Mouse (Mus musculus): Measurements from ENCODE around the gene Lrmda. TPM values are rescaled to one million over a fixed set of nuclear protein-coding genes. Genes with fewer than 3 reads are reported as not detected.

Gene Lrmda
- polyA plus RNA-seq, 1 experiment: 0.51 TPM

GRCm38 (mm10) chr14:22145863-22146262, 126.4 kb downstream of the Lrmda start:
- no peak overlapping the region for H3K27ac ChIP-seq (ENCODE audit: control insufficient read depth, insufficient read depth, low read length)
- TF ChIP-seq POLR2A (IDR thresholded peaks at IDR 0.05; ENCODE audit: control insufficient read depth, extremely low read depth, insufficient read depth, low read length, poor library complexity) (no peak), CTCF (IDR thresholded peaks at IDR 0.05; ENCODE audit: borderline replicate concordance, control insufficient read depth, extremely low read depth, insufficient read depth, low read length, poor library complexity) (no peak)
- no peak overlapping the region for H3K4me3 ChIP-seq (ENCODE audit: control insufficient read depth, insufficient read depth, low read length)
- WGBS: 83% methylated on average over 4 of the region's 4 CpGs
- DNase-seq: no peak
- H3K4me1 ChIP-seq (replicated peaks; ENCODE audit: control insufficient read depth, insufficient read depth, low read length): no peaks in the 10 kb centered on the region
- H3K27me3 ChIP-seq (ENCODE audit: control insufficient read depth, insufficient read depth, low read length): no peaks in the 10 kb centered on the region
- no peaks in the 10 kb centered on the region for H3K36me3 ChIP-seq (ENCODE audit: control insufficient read depth, insufficient read depth, low read length)

GRCm38 (mm10) chr14:22146508-22147044, 127.1 kb downstream of the Lrmda start:
- H3K4me3 ChIP-seq (ENCODE audit: control insufficient read depth, insufficient read depth, low read length): no peak overlapping the region
- no peak overlapping the region for H3K27ac ChIP-seq (ENCODE audit: control insufficient read depth, insufficient read depth, low read length)
- no peak for TF ChIP-seq CTCF (IDR thresholded peaks at IDR 0.05; ENCODE audit: borderline replicate concordance, control insufficient read depth, extremely low read depth, insufficient read depth, low read length, poor library complexity)
- no peak for TF ChIP-seq POLR2A (IDR thresholded peaks at IDR 0.05; ENCODE audit: control insufficient read depth, extremely low read depth, insufficient read depth, low read length, poor library complexity)
- no peaks in the 10 kb centered on the region for H3K4me1 ChIP-seq (replicated peaks; ENCODE audit: control insufficient read depth, insufficient read depth, low read length)
- H3K36me3 ChIP-seq (ENCODE audit: control insufficient read depth, insufficient read depth, low read length): no peaks in the 10 kb centered on the region
- WGBS: 95% methylated on average over 12 of the region's 12 CpGs
- DNase-seq: no peak
- no peaks in the 10 kb centered on the region for H3K27me3 ChIP-seq (ENCODE audit: control insufficient read depth, insufficient read depth, low read length)

GRCm38 (mm10) chr14:22147341-22148024, 128.0 kb downstream of the Lrmda start:
- Histone ChIP-seq H3K4me1 (replicated peaks; ENCODE audit: control insufficient read depth, insufficient read depth, low read length) (no peaks in the 10 kb centered on the region), H3K27me3 (ENCODE audit: control insufficient read depth, insufficient read depth, low read length) (no peaks in the 10 kb centered on the region), H3K36me3 (ENCODE audit: control insufficient read depth, insufficient read depth, low read length) (no peaks in the 10 kb centered on the region), H3K27ac (ENCODE audit: control insufficient read depth, insufficient read depth, low read length) (no peak overlapping the region), H3K4me3 (ENCODE audit: control insufficient read depth, insufficient read depth, low read length) (no peak overlapping the region)
- no peak for DNase-seq
- TF ChIP-seq CTCF (IDR thresholded peaks at IDR 0.05; ENCODE audit: borderline replicate concordance, control insufficient read depth, extremely low read depth, insufficient read depth, low read length, poor library complexity): no peak
- no peak for TF ChIP-seq POLR2A (IDR thresholded peaks at IDR 0.05; ENCODE audit: control insufficient read depth, extremely low read depth, insufficient read depth, low read length, poor library complexity)
- WGBS: 86% methylated on average over 4 of the region's 4 CpGs

GRCm38 (mm10) chr14:22152701-22153100, 133.2 kb downstream of the Lrmda start:
- Histone ChIP-seq H3K36me3 (ENCODE audit: control insufficient read depth, insufficient read depth, low read length) (no peaks in the 10 kb centered on the region), H3K4me1 (replicated peaks; ENCODE audit: control insufficient read depth, insufficient read depth, low read length) (no peaks in the 10 kb centered on the region), H3K27me3 (ENCODE audit: control insufficient read depth, insufficient read depth, low read length) (no peaks in the 10 kb centered on the region), H3K27ac (ENCODE audit: control insufficient read depth, insufficient read depth, low read length) (no peak overlapping the region), H3K4me3 (ENCODE audit: control insufficient read depth, insufficient read depth, low read length) (no peak overlapping the region)
- no peak for TF ChIP-seq POLR2A (IDR thresholded peaks at IDR 0.05; ENCODE audit: control insufficient read depth, extremely low read depth, insufficient read depth, low read length, poor library complexity)
- TF ChIP-seq CTCF (IDR thresholded peaks at IDR 0.05; ENCODE audit: borderline replicate concordance, control insufficient read depth, extremely low read depth, insufficient read depth, low read length, poor library complexity): no peak
- WGBS: 95% methylated on average over 13 of the region's 13 CpGs
- DNase-seq: no peak

GRCm38 (mm10) chr14:22154096-22154495, 134.6 kb downstream of the Lrmda start:
- Histone ChIP-seq H3K4me1 (replicated peaks; ENCODE audit: control insufficient read depth, insufficient read depth, low read length) (no peaks in the 10 kb centered on the region), H3K4me3 (ENCODE audit: control insufficient read depth, insufficient read depth, low read length) (no peak overlapping the region), H3K36me3 (ENCODE audit: control insufficient read depth, insufficient read depth, low read length) (no peaks in the 10 kb centered on the region), H3K27me3 (ENCODE audit: control insufficient read depth, insufficient read depth, low read length) (no peaks in the 10 kb centered on the region), H3K27ac (ENCODE audit: control insufficient read depth, insufficient read depth, low read length) (no peak overlapping the region)
- TF ChIP-seq POLR2A (IDR thresholded peaks at IDR 0.05; ENCODE audit: control insufficient read depth, extremely low read depth, insufficient read depth, low read length, poor library complexity) (no peak), CTCF (IDR thresholded peaks at IDR 0.05; ENCODE audit: borderline replicate concordance, control insufficient read depth, extremely low read depth, insufficient read depth, low read length, poor library complexity) (no peak)
- WGBS: 94% methylated on average over 8 of the region's 8 CpGs
- no peak for DNase-seq

GRCm38 (mm10) chr14:22155034-22155433, 135.5 kb downstream of the Lrmda start:
- 93% methylated on average over 2 of the region's 2 CpGs for WGBS
- Histone ChIP-seq H3K27ac (ENCODE audit: control insufficient read depth, insufficient read depth, low read length) (no peak overlapping the region), H3K36me3 (ENCODE audit: control insufficient read depth, insufficient read depth, low read length) (no peaks in the 10 kb centered on the region), H3K4me1 (replicated peaks; ENCODE audit: control insufficient read depth, insufficient read depth, low read length) (no peaks in the 10 kb centered on the region), H3K4me3 (ENCODE audit: control insufficient read depth, insufficient read depth, low read length) (no peak overlapping the region), H3K27me3 (ENCODE audit: control insufficient read depth, insufficient read depth, low read length) (no peaks in the 10 kb centered on the region)
- DNase-seq: no peak
- TF ChIP-seq CTCF (IDR thresholded peaks at IDR 0.05; ENCODE audit: borderline replicate concordance, control insufficient read depth, extremely low read depth, insufficient read depth, low read length, poor library complexity) (no peak), POLR2A (IDR thresholded peaks at IDR 0.05; ENCODE audit: control insufficient read depth, extremely low read depth, insufficient read depth, low read length, poor library complexity) (no peak)
